Mouse (Mus musculus) lung, postnatal 0 days (tissue): ENCODE results near the gene Trdmt1. TPM values are rescaled to one million over a fixed set of nuclear protein-coding genes. Genes with fewer than 3 reads are reported as not detected.
A peak's percentile ranks its signal among the peaks of the same experiment; 100 is the strongest.

Experiments used
- ATAC-seq: fragments of 200-750 bp; cut with Nextera tagmentation; 2 replicates; pipeline ENCODE4 v1.8.0; 2017; ENCODE audit warnings: moderate library complexity
- DNase-seq: peaks from one replicate; pipeline ENCODE4 v3.0.0-alpha.2; 2016; ENCODE audit warnings: low spot score
- H3K27ac ChIP-seq: fragments of 300-500 bp; sonication (generic); 2 replicates; pipeline ENCODE4 v1.5.1; 2014; ENCODE audit warnings: antibody characterized with exemption, mild to moderate bottlenecking, low read length, mixed read lengths
- H3K27me3 ChIP-seq: fragments of 300-500 bp; sonication (generic); replicated peaks from 2 replicates; pipeline ENCODE4 v1.6.1; 2014; ENCODE audit warnings: low read length, mixed read lengths; ENCODE audit not compliant: insufficient read depth
- H3K36me3 ChIP-seq: fragments of 300-500 bp; sonication (generic); 2 replicates; pipeline ENCODE4 v1.6.1; 2014; ENCODE audit warnings: low read length, mixed read lengths; ENCODE audit not compliant: insufficient read depth
- H3K4me1 ChIP-seq: fragments of 300-500 bp; sonication (generic); 2 replicates; pipeline ENCODE4 v1.6.1; 2014; ENCODE audit warnings: antibody characterized with exemption, low read depth, low read length, mixed read lengths; ENCODE audit not compliant: insufficient read depth
- H3K4me2 ChIP-seq: fragments of 300-500 bp; sonication (generic); replicated peaks from 2 replicates; pipeline ENCODE4 v1.6.1; 2014; ENCODE audit warnings: low read depth, mild to moderate bottlenecking, low read length, moderate library complexity, mixed read lengths
- H3K4me3 ChIP-seq: fragments of 300-500 bp; sonication (generic); 2 replicates; pipeline ENCODE4 v1.5.1; 2014; ENCODE audit warnings: low read depth, low read length
- H3K9ac ChIP-seq: fragments of 300-500 bp; sonication (generic); replicated peaks from 2 replicates; pipeline ENCODE4 v1.6.1; 2014; ENCODE audit warnings: low read depth, mild to moderate bottlenecking
- H3K9me3 ChIP-seq: fragments of 300-500 bp; sonication (generic); 2 replicates; pipeline ENCODE4 v1.6.1; 2016; ENCODE audit warnings: low read length, mixed read lengths
- CTCF ChIP-seq: IDR thresholded peaks from 2 replicates; pipeline ENCODE4 v1.5.1; 2016; ENCODE audit warnings: antibody characterized with exemption, mild to moderate bottlenecking
- EP300 ChIP-seq: IDR thresholded peaks from 2 replicates; pipeline ENCODE4 v1.6.1; 2016; ENCODE audit warnings: antibody characterized with exemption, mild to moderate bottlenecking, control low read depth
- WGBS: fragments of 180-500 bp; shearing (Covaris S2); extraction: QIAGEN DNeasy Blood & Tissue Kit; methylation state at CpG from one replicate; pipeline ENCODE4 v1.1.7; 2014; 5-methylcytosine and 5-hydroxymethylcytosine counted together
- polyA plus RNA-seq: library from polyadenylated mRNA; unstranded; fragments of >200 nt; fragmentation: Nextera tagmentation; extraction: Ambion mirVana; gene quantifications from 2 replicates; pipeline ENCODE4 v1.2.1, GENCODE M21; 2015

The Trdmt1 gene
- polyA plus RNA-seq, 1 experiment from 2014 or later = 10.1 TPM

GRCm38 (mm10) chr2:13578473-13579152, 34.1 kb upstream of the Trdmt1 start:
- ATAC-seq (no peak), DNase-seq (peak; percentile 49)
- WGBS = 70% methylated on average over 14 of the region's 14 CpGs
- Histone ChIP-seq H3K36me3 (peaks cover 14% of the 10 kb centered on the region; the same call in 1 of the 2 replicates), H3K4me2 (peak overlapping the region; percentile 19; the same call in 1 of the 2 replicates), H3K27me3 (no peaks in the 10 kb centered on the region), H3K9ac (no peak overlapping the region), H3K9me3 (no peaks in the 10 kb centered on the region), H3K4me3 (0 out of 2 replicates have a peak overlapping the region, but pooled peaks have one; percentile 8), H3K4me1 (no peaks in the 10 kb centered on the region; the same call in 1 of the 2 replicates), H3K27ac (no peak overlapping the region)
- TF ChIP-seq EP300 = no peak
- TF ChIP-seq CTCF = peak; percentile 52

- H3K4me3 ChIP-seq = no peak overlapping the region; the same call in 1 of the 2 replicates
- no peaks in the 10 kb centered on the region for H3K9me3 ChIP-seq
- H3K36me3 ChIP-seq = peaks cover 11% of the 10 kb centered on the region; the same call in 1 of the 2 replicates
- ATAC-seq = no peak
- H3K4me2 ChIP-seq = peak overlapping the region; percentile 20; the same call in 1 of the 2 replicates
- TF ChIP-seq CTCF = peak; percentile 34
- TF ChIP-seq EP300 = no peak
- no peak for DNase-seq
- no peaks in the 10 kb centered on the region for H3K27me3 ChIP-seq
- WGBS = 78% methylated on average over 1 of the region's 1 CpGs
- H3K9ac ChIP-seq = no peak overlapping the region
- no peaks in the 10 kb centered on the region; the same call in 1 of the 2 replicates for H3K4me1 ChIP-seq
- no peak overlapping the region for H3K27ac ChIP-seq
Observed at GRCm38 (mm10) chr2:13577399-13577798, 32.9 kb upstream of the Trdmt1 start.

DNA sequence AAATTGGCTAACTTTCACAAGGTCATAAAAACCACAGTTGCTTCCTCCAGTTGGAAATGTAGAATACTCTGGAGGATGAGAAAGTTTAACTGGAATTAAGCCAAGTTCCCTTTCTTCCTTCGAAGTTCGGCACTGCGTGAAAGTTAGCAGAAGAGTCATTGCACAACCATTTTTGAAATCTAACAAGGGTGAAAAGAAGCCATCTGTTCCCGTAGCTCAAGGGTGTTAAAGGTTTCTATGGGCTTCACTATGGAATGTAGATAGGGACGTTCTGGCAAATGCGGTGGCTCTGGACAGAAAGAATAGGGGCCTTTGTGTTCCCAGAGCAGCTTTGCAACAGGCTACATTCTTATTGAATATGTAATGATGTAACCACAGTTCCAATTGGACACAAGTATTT, 31.5 kb upstream of the Trdmt1 start:
- WGBS = 3% methylated on average over 6 of the region's 6 CpGs
- H3K27ac ChIP-seq = peak overlapping the region; percentile 85
- ATAC-seq (no peak), DNase-seq (peak; percentile 72)
- H3K9ac ChIP-seq = peak overlapping the region; percentile 62
- H3K27me3 ChIP-seq = no peaks in the 10 kb centered on the region
- H3K4me2 ChIP-seq = peak overlapping the region; percentile 68
- H3K36me3 ChIP-seq = peaks cover 8% of the 10 kb centered on the region; the same call in 1 of the 2 replicates
- no peaks in the 10 kb centered on the region for H3K9me3 ChIP-seq
- peak overlapping the region; percentile 62 for H3K4me3 ChIP-seq
- TF ChIP-seq CTCF (no peak), EP300 (no peak)
- H3K4me1 ChIP-seq = no peaks in the 10 kb centered on the region; the same call in 1 of the 2 replicates

GRCm38 (mm10) chr2:13575287-13575801, 30.9 kb upstream of the Trdmt1 start:
- peak overlapping the region; percentile 62 for H3K9ac ChIP-seq
- ATAC-seq = no peak
- H3K27ac ChIP-seq = peak overlapping the region; percentile 85
- DNase-seq = peak; percentile 83
- TF ChIP-seq CTCF (peak; percentile 74), EP300 (0 out of 2 replicates have a peak, but pooled peaks have one; percentile 42)
- no peaks in the 10 kb centered on the region; the same call in 1 of the 2 replicates for H3K4me1 ChIP-seq
- WGBS = 1% methylated on average over 13 of the region's 13 CpGs
- H3K4me3 ChIP-seq = peak overlapping the region; percentile 62
- H3K27me3 ChIP-seq = no peaks in the 10 kb centered on the region
- H3K4me2 ChIP-seq = peak overlapping the region; percentile 68
- no peaks in the 10 kb centered on the region for H3K9me3 ChIP-seq
- peaks cover 8% of the 10 kb centered on the region; the same call in 1 of the 2 replicates for H3K36me3 ChIP-seq

DNA sequence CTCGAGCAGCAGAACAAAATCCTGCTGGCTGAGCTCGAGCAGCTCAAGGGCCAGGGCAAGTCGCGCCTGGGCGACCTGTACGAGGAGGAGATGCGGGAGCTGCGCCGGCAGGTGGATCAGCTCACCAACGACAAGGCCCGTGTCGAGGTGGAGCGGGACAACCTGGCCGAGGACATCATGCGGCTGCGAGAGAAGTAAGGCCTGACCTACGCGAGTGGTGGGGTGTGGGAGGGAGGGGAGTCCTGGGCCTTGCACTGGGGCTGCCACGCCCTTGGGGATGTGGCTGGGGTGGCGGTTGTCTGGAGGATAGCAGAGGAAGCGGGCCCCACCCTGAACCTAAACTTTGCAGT, 30.3 kb upstream of the Trdmt1 start:
- ATAC-seq = peak; percentile 30
- 0% methylated on average over 21 of the region's 21 CpGs for WGBS
- no peaks in the 10 kb centered on the region for H3K27me3 ChIP-seq
- H3K9me3 ChIP-seq = no peaks in the 10 kb centered on the region
- TF ChIP-seq EP300 (no peak), CTCF (no peak)
- DNase-seq = peak; percentile 69
- H3K36me3 ChIP-seq = peaks cover 8% of the 10 kb centered on the region; the same call in 1 of the 2 replicates
- H3K4me3 ChIP-seq = peak overlapping the region; percentile 62
- peak overlapping the region; percentile 68 for H3K4me2 ChIP-seq
- H3K9ac ChIP-seq = peak overlapping the region; percentile 62
- peak overlapping the region; percentile 85 for H3K27ac ChIP-seq
- no peaks in the 10 kb centered on the region; the same call in 1 of the 2 replicates for H3K4me1 ChIP-seq

DNA sequence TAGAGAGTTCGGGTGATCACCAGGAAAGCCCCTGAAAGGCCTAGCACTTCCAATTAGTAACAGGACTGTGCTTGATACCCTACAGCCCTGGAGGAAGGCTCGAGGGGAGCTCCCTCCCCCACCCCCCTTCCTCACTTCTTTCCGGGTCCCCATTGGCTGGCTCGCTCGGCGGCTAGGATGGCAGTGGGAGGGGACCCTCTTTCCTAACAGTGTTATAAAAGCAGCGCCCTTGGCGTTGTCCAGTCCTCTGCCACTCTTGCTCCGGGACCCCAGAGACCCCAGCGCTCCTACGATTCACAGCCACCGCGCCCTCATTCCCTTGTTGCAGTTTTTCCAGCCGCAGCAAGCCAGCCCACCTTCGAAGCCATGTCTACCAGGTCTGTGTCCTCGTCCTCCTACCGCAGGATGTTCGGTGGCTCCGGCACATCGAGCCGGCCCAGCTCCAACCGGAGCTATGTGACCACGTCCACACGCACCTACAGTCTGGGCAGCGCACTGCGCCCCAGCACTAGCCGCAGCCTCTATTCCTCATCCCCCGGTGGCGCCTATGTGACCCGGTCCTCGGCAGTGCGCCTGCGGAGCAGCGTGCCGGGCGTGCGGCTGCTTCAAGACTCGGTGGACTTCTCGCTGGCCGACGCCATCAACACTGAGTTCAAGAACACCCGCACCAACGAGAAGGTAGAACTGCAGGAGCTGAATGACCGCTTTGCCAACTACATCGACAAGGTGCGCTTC, 29.8 kb upstream of the Trdmt1 start:
- H3K4me3 ChIP-seq = peak overlapping the region; percentile 62
- no peaks in the 10 kb centered on the region; the same call in 1 of the 2 replicates for H3K4me1 ChIP-seq
- H3K4me2 ChIP-seq = peak overlapping the region; percentile 68
- H3K36me3 ChIP-seq = peaks cover 3% of the 10 kb centered on the region; the same call in 1 of the 2 replicates
- H3K9me3 ChIP-seq = no peaks in the 10 kb centered on the region
- under 1% methylated on average over 46 of the region's 46 CpGs for WGBS
- peak overlapping the region; percentile 85 for H3K27ac ChIP-seq
- TF ChIP-seq CTCF = peak; percentile 39
- peak; percentile 55; the same call in 1 of the 2 replicates for TF ChIP-seq EP300
- ATAC-seq = peak; percentile 88
- DNase-seq = peak; percentile 94
- H3K27me3 ChIP-seq = no peaks in the 10 kb centered on the region
- peak overlapping the region; percentile 62 for H3K9ac ChIP-seq
